Mouse (Mus musculus): ENCODE results near the gene Gsta2. TPM values are rescaled to one million over a fixed set of nuclear protein-coding genes. Genes with fewer than 3 reads are reported as not detected.
"Not testable (repeated sequence)": the region's sequence is repeated elsewhere in the genome, so short reads cannot be mapped to it uniquely, and the experiment has no call there.

The Gsta2 gene
- polyA plus RNA-seq, 1 experiment from 2014 or later = 2.9 TPM

DNA sequence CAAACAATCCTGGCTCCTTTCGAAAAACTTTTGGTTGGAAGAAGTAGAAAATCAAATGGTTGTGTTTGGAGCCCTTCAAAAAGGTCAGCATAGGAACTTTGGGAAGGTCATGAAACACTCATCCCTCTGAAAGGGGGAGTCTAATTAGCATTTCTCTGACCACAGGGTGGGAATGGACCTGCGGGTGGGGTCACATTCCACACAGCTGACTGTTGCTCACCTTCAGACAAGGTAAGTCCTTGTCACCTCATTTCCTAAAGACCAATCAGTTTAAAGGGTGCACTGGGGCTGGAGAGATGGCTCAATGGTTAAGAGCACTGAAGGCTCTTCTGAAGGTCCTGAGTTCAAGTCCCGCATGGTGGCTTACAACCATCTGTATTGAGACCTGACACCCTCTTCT lies 15.9 kb upstream of the Gsta2 start:
- no peaks in the 10 kb centered on the region for H3K9me3 ChIP-seq (ENCODE audit: control insufficient read depth, low read length)
- no peak for DNase-seq (ENCODE audit: low spot score)

DNA sequence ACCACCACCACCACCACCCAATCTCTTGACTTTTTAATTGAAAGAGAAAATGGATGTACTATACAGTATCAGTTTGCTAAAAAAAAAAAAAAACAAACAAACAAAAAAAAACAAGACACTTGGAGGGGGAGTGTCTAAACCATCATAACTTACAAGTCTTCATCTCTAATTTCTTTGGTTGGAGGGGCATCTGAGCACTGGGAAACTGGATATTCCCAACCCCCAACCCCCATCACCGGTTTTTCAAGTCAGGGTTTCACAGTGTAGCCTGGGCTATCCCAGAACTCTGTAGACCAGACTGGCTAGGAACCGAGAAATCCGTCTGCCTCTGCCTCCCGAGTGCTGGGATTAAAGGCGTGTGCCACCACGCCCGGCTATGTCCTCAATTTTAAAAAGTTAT lies 14.2 kb upstream of the Gsta2 start:
- H3K36me3 ChIP-seq (ENCODE audit: control insufficient read depth, insufficient read depth, low read length) = no peaks in the 10 kb centered on the region
- DNase-seq (ENCODE audit: low spot score) (no peak), ATAC-seq (replicated peaks; ENCODE audit: low FRiP score, low TSS enrichment, low read depth) (no peak)
- no peak overlapping the region for H3K4me3 ChIP-seq (ENCODE audit: low read depth, low read length)
- WGBS = 87% methylated on average over 7 of the region's 7 CpGs
- no peak overlapping the region for H3K9ac ChIP-seq (ENCODE audit: low read length)
- no peak overlapping the region for H3K4me2 ChIP-seq (ENCODE audit: low read length)
- no peaks in the 10 kb centered on the region for H3K4me1 ChIP-seq (replicated peaks; ENCODE audit: control insufficient read depth, insufficient read depth, low read length)
- no peaks in the 10 kb centered on the region for H3K27me3 ChIP-seq (replicated peaks; ENCODE audit: control insufficient read depth, insufficient read depth, low read length)
- no peaks in the 10 kb centered on the region for H3K9me3 ChIP-seq (ENCODE audit: control insufficient read depth, low read length)
- H3K27ac ChIP-seq (ENCODE audit: low read depth) = no peak overlapping the region

More for the DNA sequence above, 15.9 kb upstream of the Gsta2 start:
- H3K4me1 ChIP-seq (replicated peaks; ENCODE audit: control insufficient read depth, insufficient read depth, low read length) = no peaks in the 10 kb centered on the region
- H3K36me3 ChIP-seq (ENCODE audit: control insufficient read depth, insufficient read depth, low read length) = no peaks in the 10 kb centered on the region
- 93% methylated on average over 3 of the region's 3 CpGs for WGBS
- H3K27me3 ChIP-seq (replicated peaks; ENCODE audit: control insufficient read depth, insufficient read depth, low read length) = no peaks in the 10 kb centered on the region
- no peak overlapping the region for H3K9ac ChIP-seq (ENCODE audit: low read length)
- no peak for ATAC-seq (replicated peaks; ENCODE audit: low FRiP score, low TSS enrichment, low read depth)
- H3K4me3 ChIP-seq (ENCODE audit: low read depth, low read length) = no peak overlapping the region
- H3K27ac ChIP-seq (ENCODE audit: low read depth) = no peak overlapping the region
- no peak overlapping the region for H3K4me2 ChIP-seq (ENCODE audit: low read length)

DNA sequence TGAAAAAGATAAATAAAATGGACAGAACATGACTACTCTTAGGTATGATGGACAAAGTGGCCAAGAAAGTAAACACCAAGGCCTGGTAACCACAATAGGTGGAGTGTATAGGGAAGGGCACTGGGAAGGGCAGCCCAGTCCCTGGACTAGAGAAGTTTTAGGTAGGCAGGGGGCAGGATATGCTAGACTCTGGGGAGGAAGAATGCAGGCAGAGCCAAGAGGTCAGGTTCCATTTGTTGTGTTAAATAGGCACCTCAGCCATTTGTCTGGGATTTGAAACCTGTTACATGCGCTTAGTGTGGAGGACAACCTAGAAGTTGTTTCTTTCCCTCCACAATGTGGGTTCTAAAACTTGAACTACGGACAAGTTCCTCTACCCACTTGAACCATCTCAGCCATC lies 13.8 kb upstream of the Gsta2 start:
- Histone ChIP-seq H3K9ac (ENCODE audit: low read length) (no peak overlapping the region), H3K27ac (ENCODE audit: low read depth) (no peak overlapping the region), H3K4me3 (ENCODE audit: low read depth, low read length) (no peak overlapping the region), H3K9me3 (ENCODE audit: control insufficient read depth, low read length) (no peaks in the 10 kb centered on the region), H3K4me2 (ENCODE audit: low read length) (no peak overlapping the region), H3K36me3 (ENCODE audit: control insufficient read depth, insufficient read depth, low read length) (no peaks in the 10 kb centered on the region), H3K4me1 (replicated peaks; ENCODE audit: control insufficient read depth, insufficient read depth, low read length) (no peaks in the 10 kb centered on the region), H3K27me3 (replicated peaks; ENCODE audit: control insufficient read depth, insufficient read depth, low read length) (no peaks in the 10 kb centered on the region)
- no peak for DNase-seq (ENCODE audit: low spot score)
- no peak for ATAC-seq (replicated peaks; ENCODE audit: low FRiP score, low TSS enrichment, low read depth)
- WGBS = 89% methylated on average over 2 of the region's 2 CpGs

DNA sequence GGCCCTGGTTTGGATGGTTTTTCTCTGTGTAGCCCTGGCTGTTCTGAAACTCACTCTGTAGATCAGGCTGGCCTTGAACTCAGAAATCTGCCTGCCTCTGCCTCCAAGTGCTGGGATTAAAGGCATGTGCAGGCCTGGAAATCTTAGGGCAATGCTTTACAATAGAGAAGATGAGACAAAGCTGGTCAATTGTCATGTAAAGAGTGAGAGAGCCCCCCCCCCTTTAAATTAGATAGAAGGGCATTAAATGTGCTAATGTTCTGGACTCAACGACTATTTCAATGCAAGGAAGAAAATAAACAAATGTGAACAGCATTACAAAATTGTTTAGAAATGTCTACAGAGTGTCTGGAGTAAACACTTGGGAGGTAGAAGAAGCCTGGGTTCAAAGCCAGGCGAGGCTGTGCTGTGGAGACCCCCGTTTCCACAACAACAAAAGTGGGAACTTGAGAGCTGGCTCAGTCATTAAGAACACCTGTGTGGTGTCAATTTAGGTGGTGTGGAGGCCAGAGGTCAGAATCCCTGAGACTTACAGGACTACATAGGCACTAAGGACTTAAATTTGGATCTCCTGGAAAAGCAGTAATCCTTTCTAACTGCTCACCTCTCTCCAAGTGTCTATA lies 13.2 kb upstream of the Gsta2 start:
- DNase-seq (ENCODE audit: low spot score) = no peak
- Histone ChIP-seq H3K9me3 (ENCODE audit: control insufficient read depth, low read length) (no peaks in the 10 kb centered on the region), H3K27ac (ENCODE audit: low read depth) (no peak overlapping the region), H3K4me2 (ENCODE audit: low read length) (no peak overlapping the region), H3K36me3 (ENCODE audit: control insufficient read depth, insufficient read depth, low read length) (no peaks in the 10 kb centered on the region), H3K27me3 (replicated peaks; ENCODE audit: control insufficient read depth, insufficient read depth, low read length) (no peaks in the 10 kb centered on the region), H3K4me3 (ENCODE audit: low read depth, low read length) (no peak overlapping the region), H3K4me1 (replicated peaks; ENCODE audit: control insufficient read depth, insufficient read depth, low read length) (no peaks in the 10 kb centered on the region), H3K9ac (ENCODE audit: low read length) (no peak overlapping the region)
- no peak for ATAC-seq (replicated peaks; ENCODE audit: low FRiP score, low TSS enrichment, low read depth)
- 71% methylated on average over 3 of the region's 3 CpGs for WGBS

DNA sequence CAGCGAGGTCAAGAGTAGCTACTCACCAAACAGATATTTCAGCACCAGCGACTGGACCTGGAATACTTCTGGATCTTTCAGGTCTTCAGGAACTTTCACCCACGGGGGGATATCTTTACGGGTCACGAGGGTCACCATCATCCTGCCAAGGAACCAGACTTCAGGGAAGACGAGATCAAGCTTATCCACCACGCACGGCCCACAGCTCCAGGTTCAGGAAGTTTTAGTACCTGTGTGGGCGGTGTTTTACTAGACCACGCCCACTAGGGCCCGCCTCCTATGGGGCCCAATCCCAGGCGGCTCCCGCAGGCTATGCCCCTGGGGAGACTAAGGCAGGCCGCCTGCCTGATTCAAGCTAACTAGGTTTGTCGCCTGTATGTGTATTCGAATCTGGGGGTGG lies 12.4 kb upstream of the Gsta2 start, which contains the start of gene Dppa5a:
TSS of gene Dppa5a (minus strand) at position 219 of the 400 bp plus-strand sequence.
- H3K4me1 ChIP-seq (replicated peaks; ENCODE audit: control insufficient read depth, insufficient read depth, low read length); H3K36me3 ChIP-seq (ENCODE audit: control insufficient read depth, insufficient read depth, low read length); H3K4me3 ChIP-seq (ENCODE audit: low read depth, low read length); ATAC-seq (replicated peaks; ENCODE audit: low FRiP score, low TSS enrichment, low read depth); DNase-seq (ENCODE audit: low spot score); H3K27me3 ChIP-seq (replicated peaks; ENCODE audit: control insufficient read depth, insufficient read depth, low read length); H3K4me2 ChIP-seq (ENCODE audit: low read length); H3K9ac ChIP-seq (ENCODE audit: low read length); H3K9me3 ChIP-seq (ENCODE audit: control insufficient read depth, low read length); H3K27ac ChIP-seq (ENCODE audit: low read depth): not testable (repeated sequence)
- 91% methylated on average over 16 of the region's 16 CpGs for WGBS

DNA sequence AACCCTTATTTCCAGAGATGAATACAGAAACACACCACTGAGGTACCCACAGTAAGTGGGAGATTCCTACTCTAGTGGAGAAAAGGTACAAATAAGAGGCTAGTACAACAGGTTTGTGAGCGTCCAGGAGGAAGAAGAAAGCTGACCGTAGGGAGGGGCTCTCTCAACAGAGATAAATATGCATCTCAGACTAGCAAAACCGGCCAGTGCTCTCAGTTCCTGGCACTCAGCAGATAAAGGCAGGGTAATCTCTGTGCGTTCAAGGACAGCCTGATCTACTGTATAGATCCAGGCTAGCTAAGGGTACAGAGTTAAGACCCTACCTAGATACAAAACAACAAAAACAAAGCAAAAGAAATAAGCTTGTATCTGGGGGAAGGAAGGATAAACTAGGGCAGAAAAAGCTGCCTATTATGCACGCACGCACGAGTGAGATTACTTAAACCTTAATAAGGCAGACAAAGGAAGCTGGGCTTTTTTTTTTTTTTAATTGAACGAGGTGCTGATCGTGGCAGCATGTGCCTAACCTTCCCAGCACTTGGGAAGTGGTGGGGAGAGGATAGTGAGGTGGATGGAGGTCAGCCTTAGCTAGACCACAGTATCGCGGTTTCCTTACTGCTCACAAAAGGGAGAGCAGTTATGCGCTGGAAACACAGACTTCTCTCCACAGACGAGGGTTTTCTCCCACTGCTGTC lies 10.4 kb upstream of the Gsta2 start:
- no peak overlapping the region for H3K9ac ChIP-seq (ENCODE audit: low read length)
- H3K27ac ChIP-seq (ENCODE audit: low read depth) = no peak overlapping the region
- H3K4me1 ChIP-seq (replicated peaks; ENCODE audit: control insufficient read depth, insufficient read depth, low read length) = no peaks in the 10 kb centered on the region
- WGBS = 72% methylated on average over 13 of the region's 13 CpGs
- no peak overlapping the region for H3K4me2 ChIP-seq (ENCODE audit: low read length)
- no peaks in the 10 kb centered on the region for H3K9me3 ChIP-seq (ENCODE audit: control insufficient read depth, low read length)
- H3K27me3 ChIP-seq (replicated peaks; ENCODE audit: control insufficient read depth, insufficient read depth, low read length) = no peaks in the 10 kb centered on the region
- H3K4me3 ChIP-seq (ENCODE audit: low read depth, low read length) = no peak overlapping the region
- no peaks in the 10 kb centered on the region for H3K36me3 ChIP-seq (ENCODE audit: control insufficient read depth, insufficient read depth, low read length)
- no peak for ATAC-seq (replicated peaks; ENCODE audit: low FRiP score, low TSS enrichment, low read depth)
- no peak for DNase-seq (ENCODE audit: low spot score)

DNA sequence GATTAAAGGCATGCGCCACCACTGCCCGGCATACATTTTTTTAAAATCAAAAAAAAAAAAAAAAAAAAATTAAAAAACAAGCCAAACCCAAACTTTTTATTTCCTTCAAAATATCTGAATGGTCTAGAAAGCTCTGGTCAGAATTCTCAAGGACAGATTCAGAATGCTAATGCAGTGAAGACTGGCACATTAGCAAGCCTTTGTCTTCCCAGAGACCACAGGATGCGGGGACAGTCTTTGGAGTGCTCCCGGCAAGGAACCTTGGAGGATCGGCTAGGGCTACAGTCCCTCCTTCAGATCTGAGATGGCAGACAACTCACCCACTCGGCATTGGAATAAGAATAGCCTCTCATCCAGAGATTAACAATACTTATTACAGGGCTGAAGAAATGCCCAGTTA lies 9.1 kb upstream of the Gsta2 start:
- H3K27me3 ChIP-seq (replicated peaks; ENCODE audit: control insufficient read depth, insufficient read depth, low read length) = no peaks in the 10 kb centered on the region
- H3K27ac ChIP-seq (ENCODE audit: low read depth) = no peak overlapping the region
- no peak overlapping the region for H3K9ac ChIP-seq (ENCODE audit: low read length)
- no peaks in the 10 kb centered on the region for H3K9me3 ChIP-seq (ENCODE audit: control insufficient read depth, low read length)
- H3K4me3 ChIP-seq (ENCODE audit: low read depth, low read length) = no peak overlapping the region
- H3K4me2 ChIP-seq (ENCODE audit: low read length) = no peak overlapping the region
- no peaks in the 10 kb centered on the region for H3K4me1 ChIP-seq (replicated peaks; ENCODE audit: control insufficient read depth, insufficient read depth, low read length)
- ATAC-seq (replicated peaks; ENCODE audit: low FRiP score, low TSS enrichment, low read depth) (no peak), DNase-seq (ENCODE audit: low spot score) (no peak)
- no peaks in the 10 kb centered on the region for H3K36me3 ChIP-seq (ENCODE audit: control insufficient read depth, insufficient read depth, low read length)
- 92% methylated on average over 6 of the region's 6 CpGs for WGBS

DNA sequence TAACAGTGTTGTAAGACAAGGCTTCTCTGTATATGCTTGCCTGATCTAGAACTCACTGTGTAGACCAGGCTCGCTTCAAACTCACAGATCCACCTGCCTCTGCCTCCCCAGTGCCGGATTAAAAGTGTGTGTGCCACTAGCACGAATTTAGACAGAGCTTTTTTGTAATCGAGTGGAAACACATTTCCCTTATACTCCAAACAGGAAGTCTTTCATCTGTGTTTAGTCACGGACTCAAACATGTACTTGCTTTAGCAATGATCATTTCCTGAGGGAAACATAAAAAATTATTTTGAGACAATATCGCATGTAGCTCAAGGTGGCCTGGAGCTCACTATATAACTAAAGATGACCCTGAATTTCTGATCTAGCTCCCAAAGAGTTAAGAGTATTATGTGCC lies 7.8 kb upstream of the Gsta2 start:
- 59% methylated on average over 6 of the region's 6 CpGs for WGBS
- Histone ChIP-seq H3K36me3 (ENCODE audit: control insufficient read depth, insufficient read depth, low read length) (no peaks in the 10 kb centered on the region), H3K4me3 (ENCODE audit: low read depth, low read length) (no peak overlapping the region), H3K27ac (ENCODE audit: low read depth) (no peak overlapping the region), H3K4me2 (ENCODE audit: low read length) (no peak overlapping the region), H3K9me3 (ENCODE audit: control insufficient read depth, low read length) (no peaks in the 10 kb centered on the region), H3K4me1 (replicated peaks; ENCODE audit: control insufficient read depth, insufficient read depth, low read length) (no peaks in the 10 kb centered on the region), H3K9ac (ENCODE audit: low read length) (no peak overlapping the region), H3K27me3 (replicated peaks; ENCODE audit: control insufficient read depth, insufficient read depth, low read length) (no peaks in the 10 kb centered on the region)
- DNase-seq (ENCODE audit: low spot score) (no peak), ATAC-seq (replicated peaks; ENCODE audit: low FRiP score, low TSS enrichment, low read depth) (no peak)

DNA sequence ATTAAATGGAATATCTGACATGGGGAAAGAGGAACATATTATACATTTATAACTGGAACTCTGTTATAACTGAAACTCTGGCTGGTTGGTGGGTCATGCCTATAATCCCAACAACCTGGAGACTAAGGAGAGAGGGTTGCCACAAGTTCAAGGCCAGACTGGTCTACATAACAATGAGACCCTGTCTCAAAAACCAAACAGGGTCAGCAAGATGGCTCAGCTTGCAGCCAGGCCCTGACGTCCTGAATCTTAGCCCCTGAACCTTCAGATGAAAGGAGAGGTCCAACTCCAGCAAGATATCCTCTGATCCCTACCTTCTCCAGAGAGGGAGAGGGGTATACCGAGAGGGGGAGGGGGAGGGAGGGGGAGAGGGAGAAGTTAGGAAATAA lies 4.9 kb upstream of the Gsta2 start:
- WGBS = 42% methylated on average over 2 of the region's 2 CpGs
- Histone ChIP-seq H3K27me3 (replicated peaks; ENCODE audit: control insufficient read depth, insufficient read depth, low read length) (no peaks in the 10 kb centered on the region), H3K4me3 (ENCODE audit: low read depth, low read length) (no peak overlapping the region), H3K9me3 (ENCODE audit: control insufficient read depth, low read length) (no peaks in the 10 kb centered on the region), H3K27ac (ENCODE audit: low read depth) (no peak overlapping the region), H3K9ac (ENCODE audit: low read length) (no peak overlapping the region), H3K4me1 (replicated peaks; ENCODE audit: control insufficient read depth, insufficient read depth, low read length) (no peaks in the 10 kb centered on the region), H3K4me2 (ENCODE audit: low read length) (no peak overlapping the region), H3K36me3 (ENCODE audit: control insufficient read depth, insufficient read depth, low read length) (no peaks in the 10 kb centered on the region)
- DNase-seq (ENCODE audit: low spot score) (no peak), ATAC-seq (replicated peaks; ENCODE audit: low FRiP score, low TSS enrichment, low read depth) (no peak)
